Mouse (Mus musculus) ES-E14 (cell line): ENCODE measurements at regions not wholly inside any gene's neighbourhood (a gene's known extent, or its start where the extent isn't known, plus 50 kb on each side); places are given as distances from the start of the nearest gene placed in this dataset.

Experiments used
- MAFK ChIP-seq: IDR thresholded peaks from 2 replicates; pipeline ENCODE4 v1.6.1; 2014; ENCODE audit warnings: mild to moderate bottlenecking, low read depth, low read length, inconsistent platforms; ENCODE audit not compliant: insufficient read depth
- ZNF384 ChIP-seq: IDR thresholded peaks from 2 replicates; pipeline ENCODE4 v1.6.1; 2012; ENCODE audit warnings: low read depth, low read length, inconsistent platforms

GRCm38 (mm10) chr1:51602071-51602470 is 123.8 kb upstream of the Nabp1 start:
- no peak for TF ChIP-seq MAFK
- no peak for TF ChIP-seq ZNF384
